In the genomic region with DNA sequence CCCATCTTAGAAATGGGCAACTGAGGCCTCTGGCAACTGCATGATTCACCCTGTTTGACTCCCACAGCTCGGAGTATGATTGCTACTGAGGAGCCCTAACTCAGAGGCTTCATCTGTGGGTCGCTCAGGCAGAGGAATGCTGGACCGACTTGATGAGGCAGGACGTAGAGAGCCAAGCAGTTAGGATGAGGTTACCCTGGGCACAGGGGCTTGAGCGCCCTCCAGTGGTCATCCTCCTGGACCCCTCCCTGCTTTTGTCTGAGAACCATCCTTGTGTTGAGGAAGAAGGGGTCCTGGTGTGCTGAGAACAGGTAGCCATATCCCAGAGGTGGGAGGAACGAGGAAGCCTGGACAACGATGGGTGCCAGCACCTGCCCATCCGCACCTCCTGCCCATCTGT, we compare ENCODE assay signal across 8 mouse cellular contexts.
DNase-seq lines count a peak whose midpoint lies in the region; ATAC-seq lines count a peak whose summit lies in the region.
"Had no signal": no experiment of that assay in that cellular context is flagged by ENCODE, and none has a peak within 500 bp of the region (broad histone marks: within the 10 kb centered on the region; RNA-seq: fewer than 3 reads in every experiment).

No protein-coding gene starts in this region.

- peak; percentile 62 for DNase-seq in midbrain, embryonic 10.5 days (ENCODE audit: low spot score)
- peak; percentile 30 to 34 for DNase-seq in adrenal gland, postnatal 36 days
- peak; percentile 87 to 88 for DNase-seq in cerebellum, postnatal 36 days
- DNase-seq in kidney, postnatal 4 days = peak; percentile 75 to 81
- DNase-seq in ovary, postnatal 14 days (ENCODE audit: low spot score) = no peak
- no peak for DNase-seq in gastrocnemius, adult 8-10 months (ENCODE audit: low spot score in 2 of 2)

- H3K27me3 ChIP-seq in midbrain, embryonic 10.5 days (ENCODE audit: low read depth, poor library complexity, severe bottlenecking) = peaks cover 100% of the 10 kb centered on the region
- peaks cover 25% of the 10 kb centered on the region for H3K27me3 ChIP-seq in midbrain, embryonic 16.5 days (ENCODE audit: control insufficient read depth, insufficient read depth, low read depth, low read length)

- no peaks in the 10 kb centered on the region for H3K9me3 ChIP-seq in midbrain, embryonic 10.5 days (replicated peaks)
- no peaks in the 10 kb centered on the region for H3K9me3 ChIP-seq in midbrain, embryonic 16.5 days (replicated peaks; ENCODE audit: control insufficient read depth, low read length, poor library complexity, severe bottlenecking)
- H3K9me3 ChIP-seq: limb, embryonic 15.5 days had no signal

- ATAC-seq in midbrain, embryonic 16.5 days = no peak

- H3K36me3 ChIP-seq in midbrain, embryonic 10.5 days = no peaks in the 10 kb centered on the region
- no peaks in the 10 kb centered on the region for H3K36me3 ChIP-seq in midbrain, embryonic 16.5 days (ENCODE audit: control insufficient read depth, insufficient read depth, low read length)
- H3K36me3 ChIP-seq: limb, embryonic 15.5 days had no signal

- H3K4me1 ChIP-seq in midbrain, embryonic 10.5 days = peaks cover 31% of the 10 kb centered on the region
- H3K4me1 ChIP-seq in midbrain, embryonic 16.5 days (ENCODE audit: control insufficient read depth, insufficient read depth, low read length) = peaks cover 3% of the 10 kb centered on the region; the same call in 1 of the 2 replicates

- H3K4me2 ChIP-seq in midbrain, embryonic 16.5 days (ENCODE audit: low read length) = no peak overlapping the region
- H3K4me2 ChIP-seq: limb, embryonic 15.5 days had no signal

- H3K9ac ChIP-seq in midbrain, embryonic 16.5 days (ENCODE audit: low read depth, low read length) = no peak overlapping the region
- H3K9ac ChIP-seq: limb, embryonic 15.5 days had no signal

- no peak overlapping the region for H3K27ac ChIP-seq in midbrain, embryonic 10.5 days (replicated peaks)
- H3K27ac ChIP-seq in midbrain, embryonic 16.5 days (ENCODE audit: low read length) = no peak overlapping the region
- H3K27ac ChIP-seq: limb, embryonic 15.5 days had no signal

- 13% methylated on average over 8 of the region's 8 CpGs for WGBS in midbrain, embryonic 10.5 days
- whole genome bisulfite sequencing in midbrain, embryonic 16.5 days = 18% methylated on average over 8 of the region's 8 CpGs

- H3K4me3 ChIP-seq in midbrain, embryonic 10.5 days = no peak overlapping the region
- H3K4me3 ChIP-seq in midbrain, embryonic 16.5 days (ENCODE audit: low read depth, low read length) = no peak overlapping the region
- H3K4me3 ChIP-seq: limb, embryonic 15.5 days had no signal

Comparison
In these comparisons a context has a peak if more than half of its experiments do, and no peak if none do; other contexts are left out.
1. DNase-seq: peak in midbrain, embryonic 10.5 days (single experiment), adrenal gland, postnatal 36 days (2 of 2), cerebellum, postnatal 36 days (2 of 2) and kidney, postnatal 4 days (2 of 2); none in ovary, postnatal 14 days (single experiment) and gastrocnemius, adult 8-10 months (0 of 2).